Mouse (Mus musculus): ENCODE measurements at regions not wholly inside any gene's neighbourhood (a gene's known extent, or its start where the extent isn't known, plus 50 kb on each side); places are given as distances from the start of the nearest gene placed in this dataset.

- Histone ChIP-seq H3K9ac (no peak overlapping the region), H3K27me3 (no peaks in the 10 kb centered on the region), H3K4me2 (replicated peaks) (no peak overlapping the region), H3K36me3 (no peaks in the 10 kb centered on the region), H3K4me1 (no peaks in the 10 kb centered on the region), H3K27ac (replicated peaks) (no peak overlapping the region), H3K4me3 (replicated peaks) (no peak overlapping the region), H3K9me3 (replicated peaks) (no peaks in the 10 kb centered on the region)
- 34% methylated on average over 13 of the region's 13 CpGs for WGBS
- no peak for ATAC-seq (ENCODE audit: insufficient number of reproducible peaks, low FRiP score, low TSS enrichment, low read depth)
Observed at GRCm38 (mm10) chr16:64068787-64069673, 205.1 kb upstream of the Epha3 start.

GRCm38 (mm10) chr16:64062584-64062983 is 198.6 kb upstream of the Epha3 start:
- ATAC-seq (ENCODE audit: insufficient number of reproducible peaks, low FRiP score, low TSS enrichment, low read depth), result no peak
- Histone ChIP-seq H3K4me1 (no peaks in the 10 kb centered on the region), H3K4me3 (replicated peaks) (no peak overlapping the region), H3K27me3 (no peaks in the 10 kb centered on the region), H3K9ac (no peak overlapping the region), H3K4me2 (replicated peaks) (no peak overlapping the region), H3K27ac (replicated peaks) (no peak overlapping the region), H3K36me3 (no peaks in the 10 kb centered on the region), H3K9me3 (replicated peaks) (no peaks in the 10 kb centered on the region)
- WGBS, result 89% methylated on average over 4 of the region's 4 CpGs

DNA sequence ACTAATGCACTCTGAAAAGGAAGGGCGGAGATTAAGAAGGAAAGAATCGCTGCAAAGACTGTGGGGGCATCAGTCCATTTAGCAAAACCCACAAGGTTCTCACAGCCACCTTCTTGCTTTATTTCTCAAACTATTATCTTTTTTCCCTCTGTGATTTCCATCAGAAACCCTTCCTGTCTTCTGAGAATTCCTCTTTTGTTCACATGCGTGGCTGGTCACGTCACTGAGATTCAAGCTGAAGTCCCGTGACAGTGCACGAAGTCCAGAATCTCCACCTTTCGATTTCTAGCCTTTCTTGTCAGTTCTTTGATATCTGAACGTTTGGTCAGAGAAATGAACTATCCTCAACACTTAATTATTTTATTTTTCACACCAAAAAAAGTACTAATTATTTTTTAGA is 194.7 kb upstream of the Epha3 start:
- no peak for ATAC-seq (ENCODE audit: insufficient number of reproducible peaks, low FRiP score, low TSS enrichment, low read depth)
- no peak overlapping the region for H3K4me3 ChIP-seq (replicated peaks)
- no peak overlapping the region for H3K27ac ChIP-seq (replicated peaks)
- H3K4me2 ChIP-seq (replicated peaks), result no peak overlapping the region
- 67% methylated on average over 8 of the region's 8 CpGs for WGBS
- H3K9ac ChIP-seq, result no peak overlapping the region
- H3K9me3 ChIP-seq (replicated peaks), result no peaks in the 10 kb centered on the region
- no peaks in the 10 kb centered on the region for H3K27me3 ChIP-seq
- no peaks in the 10 kb centered on the region for H3K4me1 ChIP-seq
- H3K36me3 ChIP-seq, result no peaks in the 10 kb centered on the region

- H3K4me3 ChIP-seq (replicated peaks), result no peak overlapping the region
- no peak overlapping the region for H3K4me2 ChIP-seq (replicated peaks)
- H3K9ac ChIP-seq, result no peak overlapping the region
- 54% methylated on average over 1 of the region's 1 CpGs for WGBS
- H3K36me3 ChIP-seq, result no peaks in the 10 kb centered on the region
- ATAC-seq (ENCODE audit: insufficient number of reproducible peaks, low FRiP score, low TSS enrichment, low read depth), result no peak
- no peak overlapping the region for H3K27ac ChIP-seq (replicated peaks)
- H3K9me3 ChIP-seq (replicated peaks), result no peaks in the 10 kb centered on the region
- H3K4me1 ChIP-seq, result no peaks in the 10 kb centered on the region
- no peaks in the 10 kb centered on the region for H3K27me3 ChIP-seq
Observed at GRCm38 (mm10) chr16:64054346-64054745, 190.4 kb upstream of the Epha3 start.

DNA sequence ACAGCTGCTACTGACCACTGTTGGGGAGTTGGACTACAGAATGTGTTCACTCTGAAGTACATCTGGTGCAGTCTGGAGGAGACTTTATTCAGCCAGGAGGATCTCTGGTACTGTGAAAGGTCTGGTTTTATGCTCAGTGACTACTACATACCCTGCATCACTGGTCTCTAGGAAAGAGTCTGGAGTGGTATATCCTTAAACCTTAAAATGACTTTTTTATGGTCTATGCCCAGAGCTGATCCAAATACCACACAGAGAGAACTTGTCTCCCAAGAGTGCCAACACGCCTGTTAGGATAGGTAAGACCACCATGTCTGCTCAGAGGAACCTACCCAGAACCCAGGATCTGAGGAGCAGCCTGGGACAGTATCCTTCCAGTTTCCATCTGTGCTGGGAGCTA is 184.1 kb upstream of the Epha3 start:
- no peaks in the 10 kb centered on the region for H3K9me3 ChIP-seq (replicated peaks)
- ATAC-seq (ENCODE audit: insufficient number of reproducible peaks, low FRiP score, low TSS enrichment, low read depth), result no peak
- no peaks in the 10 kb centered on the region for H3K36me3 ChIP-seq
- H3K9ac ChIP-seq, result no peak overlapping the region
- H3K4me2 ChIP-seq (replicated peaks), result no peak overlapping the region
- H3K4me1 ChIP-seq, result no peaks in the 10 kb centered on the region
- H3K27me3 ChIP-seq, result no peaks in the 10 kb centered on the region
- no peak overlapping the region for H3K27ac ChIP-seq (replicated peaks)
- H3K4me3 ChIP-seq (replicated peaks), result no peak overlapping the region
- WGBS, result 71% methylated on average over 1 of the region's 1 CpGs

- Histone ChIP-seq H3K27me3 (no peaks in the 10 kb centered on the region), H3K9me3 (replicated peaks) (no peaks in the 10 kb centered on the region), H3K36me3 (no peaks in the 10 kb centered on the region), H3K4me2 (replicated peaks) (no peak overlapping the region), H3K9ac (no peak overlapping the region), H3K27ac (replicated peaks) (no peak overlapping the region), H3K4me1 (no peaks in the 10 kb centered on the region), H3K4me3 (replicated peaks) (no peak overlapping the region)
- ATAC-seq (ENCODE audit: insufficient number of reproducible peaks, low FRiP score, low TSS enrichment, low read depth), result no peak
- 77% methylated on average over 10 of the region's 10 CpGs for WGBS
Observed at GRCm38 (mm10) chr16:64033049-64033448, 169.1 kb upstream of the Epha3 start.

- Histone ChIP-seq H3K4me1 (no peaks in the 10 kb centered on the region), H3K27me3 (no peaks in the 10 kb centered on the region), H3K27ac (replicated peaks) (no peak overlapping the region), H3K4me2 (replicated peaks) (no peak overlapping the region), H3K4me3 (replicated peaks) (no peak overlapping the region), H3K9me3 (replicated peaks) (no peaks in the 10 kb centered on the region), H3K36me3 (no peaks in the 10 kb centered on the region), H3K9ac (no peak overlapping the region)
- ATAC-seq (ENCODE audit: insufficient number of reproducible peaks, low FRiP score, low TSS enrichment, low read depth), result no peak
Observed at GRCm38 (mm10) chr16:64023981-64024380, 160.0 kb upstream of the Epha3 start.

- WGBS, result 78% methylated on average over 5 of the region's 5 CpGs
Observed at GRCm38 (mm10) chr16:64000884-64001283, 136.9 kb upstream of the Epha3 start.

DNA sequence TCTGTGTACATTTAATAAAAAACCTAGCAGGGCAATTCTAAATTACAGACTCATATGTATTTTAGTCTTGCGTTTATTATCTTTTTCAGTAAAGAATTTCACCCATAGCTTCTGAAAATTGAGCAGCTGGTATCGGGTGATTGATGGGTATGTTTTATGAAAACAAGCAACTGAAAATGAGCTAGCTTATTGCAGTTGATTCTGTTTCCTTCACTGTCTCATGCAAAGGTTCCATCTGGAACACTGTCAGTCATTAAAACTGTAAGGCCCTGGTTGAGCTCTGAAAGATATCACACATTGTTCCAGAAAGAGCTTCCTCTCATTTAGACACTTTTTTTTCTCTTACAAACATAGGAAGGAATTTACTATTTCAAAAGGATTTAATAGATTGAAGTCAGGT is 103.4 kb upstream of the Epha3 start:
- Histone ChIP-seq H3K4me1 (no peaks in the 10 kb centered on the region), H3K9me3 (replicated peaks) (no peaks in the 10 kb centered on the region), H3K27ac (replicated peaks) (no peak overlapping the region), H3K4me3 (replicated peaks) (no peak overlapping the region), H3K36me3 (no peaks in the 10 kb centered on the region), H3K27me3 (no peaks in the 10 kb centered on the region), H3K4me2 (replicated peaks) (no peak overlapping the region), H3K9ac (no peak overlapping the region)
- ATAC-seq (ENCODE audit: insufficient number of reproducible peaks, low FRiP score, low TSS enrichment, low read depth), result no peak
- WGBS, result 81% methylated on average over 2 of the region's 2 CpGs

More at GRCm38 (mm10) chr16:64000884-64001283, 136.9 kb upstream of the Epha3 start:
- Histone ChIP-seq H3K9me3 (replicated peaks) (no peaks in the 10 kb centered on the region), H3K4me2 (replicated peaks) (no peak overlapping the region), H3K27ac (replicated peaks) (no peak overlapping the region), H3K4me3 (replicated peaks) (no peak overlapping the region), H3K36me3 (no peaks in the 10 kb centered on the region), H3K27me3 (no peaks in the 10 kb centered on the region), H3K4me1 (no peaks in the 10 kb centered on the region), H3K9ac (no peak overlapping the region)
- no peak for ATAC-seq (ENCODE audit: insufficient number of reproducible peaks, low FRiP score, low TSS enrichment, low read depth)

DNA sequence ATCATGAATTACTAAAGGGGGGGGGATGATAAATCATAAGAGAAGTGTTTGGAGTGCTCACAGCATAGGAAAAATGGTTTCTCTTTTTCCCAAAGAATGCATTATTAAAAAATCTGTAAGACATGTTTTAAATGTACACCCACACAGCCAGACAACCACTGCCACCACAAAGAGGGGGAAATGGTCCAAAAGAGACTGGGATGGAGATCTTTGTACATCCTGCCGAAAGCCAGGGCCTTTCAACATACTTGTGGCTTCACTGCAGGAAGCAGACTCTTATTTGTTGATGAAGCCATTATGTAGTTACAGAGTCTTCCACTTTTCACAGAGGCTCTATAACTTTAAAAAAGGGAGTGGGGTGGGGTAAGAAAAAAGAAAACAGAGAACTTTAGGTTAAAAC is 96.8 kb upstream of the Epha3 start:
- H3K9ac ChIP-seq, result no peak overlapping the region
- H3K27me3 ChIP-seq, result no peaks in the 10 kb centered on the region
- no peak overlapping the region for H3K4me3 ChIP-seq (replicated peaks)
- H3K9me3 ChIP-seq (replicated peaks), result no peaks in the 10 kb centered on the region
- H3K36me3 ChIP-seq, result no peaks in the 10 kb centered on the region
- H3K4me2 ChIP-seq (replicated peaks), result no peak overlapping the region
- ATAC-seq (ENCODE audit: insufficient number of reproducible peaks, low FRiP score, low TSS enrichment, low read depth), result no peak
- no peak overlapping the region for H3K27ac ChIP-seq (replicated peaks)
- H3K4me1 ChIP-seq, result no peaks in the 10 kb centered on the region
- 52% methylated on average over 1 of the region's 1 CpGs for WGBS

DNA sequence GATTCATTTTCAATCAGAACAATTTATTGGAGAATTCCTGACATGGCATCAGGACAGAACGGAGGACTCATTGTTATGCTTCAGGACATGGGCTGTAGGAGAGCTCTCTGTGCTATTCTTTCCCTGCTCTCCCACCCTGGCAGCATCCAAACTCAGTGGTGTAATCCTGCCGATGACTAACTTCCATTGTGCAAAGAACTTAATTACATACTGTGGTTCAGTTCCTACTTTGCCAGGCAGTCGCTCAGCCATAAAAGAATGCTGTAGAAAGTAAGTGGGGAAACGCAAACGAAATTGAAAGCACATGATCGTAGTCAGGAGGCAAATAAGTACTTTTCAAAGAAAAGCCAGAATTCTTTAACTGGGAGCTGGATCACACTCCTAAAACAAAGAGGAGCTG is 94.2 kb upstream of the Epha3 start:
- Histone ChIP-seq H3K4me2 (replicated peaks) (peak overlapping the region; percentile 19; the same call in 1 of the 2 replicates), H3K9ac (no peak overlapping the region), H3K4me1 (no peaks in the 10 kb centered on the region), H3K36me3 (no peaks in the 10 kb centered on the region), H3K27me3 (no peaks in the 10 kb centered on the region), H3K27ac (replicated peaks) (0 out of 2 replicates have a peak overlapping the region, but pooled peaks have one; percentile 2), H3K9me3 (replicated peaks) (no peaks in the 10 kb centered on the region), H3K4me3 (replicated peaks) (peak overlapping the region; percentile 16; the same call in 1 of the 2 replicates)
- 0 out of 2 replicates have a peak, but pooled peaks have one; percentile 57 for ATAC-seq (ENCODE audit: insufficient number of reproducible peaks, low FRiP score, low TSS enrichment, low read depth)
- WGBS, result 15% methylated on average over 6 of the region's 6 CpGs

- H3K9ac ChIP-seq, result no peak overlapping the region
- H3K4me3 ChIP-seq (replicated peaks), result no peak overlapping the region
- H3K36me3 ChIP-seq, result no peaks in the 10 kb centered on the region
- no peak overlapping the region for H3K4me2 ChIP-seq (replicated peaks)
- no peaks in the 10 kb centered on the region for H3K4me1 ChIP-seq
- WGBS, result 67% methylated on average over 3 of the region's 3 CpGs
- H3K9me3 ChIP-seq (replicated peaks), result no peaks in the 10 kb centered on the region
- no peak overlapping the region for H3K27ac ChIP-seq (replicated peaks)
- ATAC-seq (ENCODE audit: insufficient number of reproducible peaks, low FRiP score, low TSS enrichment, low read depth), result no peak
- H3K27me3 ChIP-seq, result no peaks in the 10 kb centered on the region
Observed at GRCm38 (mm10) chr16:63925195-63925594, 61.2 kb upstream of the Epha3 start.
